Mouse (Mus musculus): ENCODE measurements around the gene Mcm3ap. TPM values are rescaled to one million over a fixed set of nuclear protein-coding genes. Genes with fewer than 3 reads are reported as not detected.

The Mcm3ap gene
- polyA plus RNA-seq, 2 experiments, result 12.5 to 23.4 TPM

- DNase-seq (ENCODE audit: low read depth in 3 of 3, low spot score in 3 of 3) (no peak), ATAC-seq (ENCODE audit: insufficient read depth) (no peak)
- 84% methylated on average over 8 of the region's 8 CpGs for WGBS (ENCODE audit: insufficient replicate concordance)
- no peak overlapping the region for H3K27ac ChIP-seq
- H3K27me3 ChIP-seq (ENCODE audit: control insufficient read depth, insufficient read depth, low read length), result no peaks in the 10 kb centered on the region
- H3K9me3 ChIP-seq (ENCODE audit: control insufficient read depth, low read length), result no peaks in the 10 kb centered on the region
- H3K4me2 ChIP-seq (ENCODE audit: low read depth), result no peak overlapping the region
- no peak overlapping the region for H3K4me3 ChIP-seq (ENCODE audit: insufficient read depth in 1 of 2, low read depth in 2 of 2, low read length in 2 of 2)
- TF ChIP-seq EP300 (IDR thresholded peaks at IDR 0.05; ENCODE audit: low read depth) (no peak), CTCF (IDR thresholded peaks at IDR 0.05; ENCODE audit: low read depth) (no peak)
- H3K36me3 ChIP-seq (replicated peaks; ENCODE audit: control insufficient read depth, insufficient read depth, low read depth), result peaks cover 13% of the 10 kb centered on the region
- no peaks in the 10 kb centered on the region for H3K4me1 ChIP-seq (replicated peaks; ENCODE audit: control insufficient read depth in 2 of 2, insufficient read depth in 2 of 2, low read length in 1 of 2)
- H3K9ac ChIP-seq (replicated peaks), result no peak overlapping the region
Observed at GRCm38 (mm10) chr10:76546566-76546965, 77.8 kb downstream of the Mcm3ap start.

DNA sequence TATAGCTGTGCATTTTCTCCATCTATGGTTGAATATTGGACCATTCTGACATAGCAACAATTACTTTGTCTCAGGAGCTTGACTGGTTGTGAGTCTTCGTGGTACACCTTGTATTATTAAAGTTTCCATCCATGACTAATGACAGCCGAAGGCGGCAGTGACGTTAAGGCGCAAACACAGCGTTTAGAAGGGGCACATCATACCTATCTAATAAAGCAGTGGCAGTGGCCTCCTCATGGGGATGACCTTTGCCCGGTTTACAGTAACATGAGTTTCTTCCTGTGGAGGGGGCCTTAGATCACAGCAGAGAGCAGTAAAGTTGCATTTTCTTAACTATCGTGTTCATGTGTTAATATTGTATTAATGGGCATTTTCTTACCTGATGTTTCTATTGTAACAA lies 79.5 kb downstream of the Mcm3ap start:
- DNase-seq (ENCODE audit: low read depth in 3 of 3, low spot score in 3 of 3) (no peak), ATAC-seq (ENCODE audit: insufficient read depth) (no peak)
- H3K9me3 ChIP-seq (ENCODE audit: control insufficient read depth, low read length), result no peaks in the 10 kb centered on the region
- H3K4me3 ChIP-seq (ENCODE audit: insufficient read depth in 1 of 2, low read depth in 2 of 2, low read length in 2 of 2), result no peak overlapping the region
- H3K9ac ChIP-seq (replicated peaks), result no peak overlapping the region
- TF ChIP-seq EP300 (IDR thresholded peaks at IDR 0.05; ENCODE audit: low read depth) (no peak), CTCF (IDR thresholded peaks at IDR 0.05; ENCODE audit: low read depth) (no peak)
- no peak overlapping the region for H3K27ac ChIP-seq
- peaks cover 14% of the 10 kb centered on the region for H3K36me3 ChIP-seq (replicated peaks; ENCODE audit: control insufficient read depth, insufficient read depth, low read depth)
- WGBS (ENCODE audit: insufficient replicate concordance), result 81% methylated on average over 8 of the region's 8 CpGs
- H3K4me1 ChIP-seq (replicated peaks; ENCODE audit: control insufficient read depth in 2 of 2, insufficient read depth in 2 of 2, low read length in 1 of 2), result no peaks in the 10 kb centered on the region
- H3K27me3 ChIP-seq (ENCODE audit: control insufficient read depth, insufficient read depth, low read length), result no peaks in the 10 kb centered on the region
- H3K4me2 ChIP-seq (ENCODE audit: low read depth), result no peak overlapping the region

GRCm38 (mm10) chr10:76550458-76550857 lies 81.7 kb downstream of the Mcm3ap start:
- Histone ChIP-seq H3K36me3 (replicated peaks; ENCODE audit: control insufficient read depth, insufficient read depth, low read depth) (peaks cover 16% of the 10 kb centered on the region), H3K4me1 (replicated peaks; ENCODE audit: control insufficient read depth in 2 of 2, insufficient read depth in 2 of 2, low read length in 1 of 2) (no peaks in the 10 kb centered on the region), H3K4me2 (ENCODE audit: low read depth) (no peak overlapping the region), H3K9ac (replicated peaks) (no peak overlapping the region), H3K27ac (no peak overlapping the region), H3K4me3 (ENCODE audit: insufficient read depth in 1 of 2, low read depth in 2 of 2, low read length in 2 of 2) (no peak overlapping the region), H3K27me3 (ENCODE audit: control insufficient read depth, insufficient read depth, low read length) (no peaks in the 10 kb centered on the region), H3K9me3 (ENCODE audit: control insufficient read depth, low read length) (no peaks in the 10 kb centered on the region)
- no peak for TF ChIP-seq EP300 (IDR thresholded peaks at IDR 0.05; ENCODE audit: low read depth)
- peak; percentile 51 for TF ChIP-seq CTCF (IDR thresholded peaks at IDR 0.05; ENCODE audit: low read depth)
- ATAC-seq (ENCODE audit: insufficient read depth) (no peak), DNase-seq (ENCODE audit: low read depth in 3 of 3, low spot score in 3 of 3) (no peak)
- WGBS (ENCODE audit: insufficient replicate concordance), result 79% methylated on average over 5 of the region's 5 CpGs

DNA sequence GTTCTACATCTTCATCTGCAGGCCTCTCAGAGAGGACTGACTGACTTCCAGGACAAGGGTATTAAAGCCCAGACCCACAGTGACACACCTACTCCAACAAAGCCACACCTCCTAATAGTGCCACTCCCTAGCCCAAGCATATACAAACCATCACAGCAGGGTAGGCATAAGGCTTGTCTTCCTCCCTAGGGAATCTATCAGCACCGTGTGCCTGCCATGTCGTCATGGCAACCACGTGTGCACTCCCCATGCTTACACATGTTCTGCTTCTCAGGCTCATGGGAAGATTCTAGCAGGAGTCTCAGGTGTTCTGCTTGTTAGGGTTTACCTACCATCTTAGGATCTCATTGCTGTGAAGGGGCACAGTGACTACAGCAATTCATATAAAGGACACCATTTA lies 82.8 kb downstream of the Mcm3ap start:
- Histone ChIP-seq H3K27ac (no peak overlapping the region), H3K36me3 (replicated peaks; ENCODE audit: control insufficient read depth, insufficient read depth, low read depth) (peaks cover 16% of the 10 kb centered on the region), H3K4me3 (ENCODE audit: insufficient read depth in 1 of 2, low read depth in 2 of 2, low read length in 2 of 2) (no peak overlapping the region), H3K4me1 (replicated peaks; ENCODE audit: control insufficient read depth in 2 of 2, insufficient read depth in 2 of 2, low read length in 1 of 2) (no peaks in the 10 kb centered on the region), H3K9me3 (ENCODE audit: control insufficient read depth, low read length) (no peaks in the 10 kb centered on the region), H3K27me3 (ENCODE audit: control insufficient read depth, insufficient read depth, low read length) (no peaks in the 10 kb centered on the region), H3K9ac (replicated peaks) (no peak overlapping the region), H3K4me2 (ENCODE audit: low read depth) (no peak overlapping the region)
- DNase-seq (ENCODE audit: low read depth in 3 of 3, low spot score in 3 of 3) (no peak), ATAC-seq (ENCODE audit: insufficient read depth) (no peak)
- WGBS (ENCODE audit: insufficient replicate concordance), result 73% methylated on average over 3 of the region's 3 CpGs
- TF ChIP-seq EP300 (IDR thresholded peaks at IDR 0.05; ENCODE audit: low read depth) (no peak), CTCF (IDR thresholded peaks at IDR 0.05; ENCODE audit: low read depth) (no peak)

DNA sequence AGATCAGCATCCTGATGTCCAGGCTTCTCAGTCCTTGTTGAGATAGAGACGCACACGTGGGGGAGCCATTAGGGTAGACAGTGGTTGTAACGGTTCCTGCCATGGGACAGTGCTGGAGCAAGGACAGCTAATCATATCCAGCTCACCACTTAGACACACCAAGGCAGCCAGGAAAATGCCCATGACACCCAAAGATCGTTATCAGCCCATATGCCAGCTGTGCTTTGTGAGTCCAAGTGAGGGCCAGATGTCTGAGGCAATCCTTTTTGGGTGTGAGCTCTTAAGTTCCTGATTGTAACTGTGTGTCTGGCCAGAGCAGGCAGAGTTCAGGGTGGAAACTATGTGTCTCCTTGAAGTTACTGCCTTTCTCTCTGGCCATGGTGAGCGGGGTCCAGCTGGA lies 85.3 kb downstream of the Mcm3ap start:
- ATAC-seq (ENCODE audit: insufficient read depth), result no peak

More for the DNA sequence above, 85.3 kb downstream of the Mcm3ap start:
- no peak for DNase-seq (ENCODE audit: low read depth in 3 of 3, low spot score in 3 of 3)
- Histone ChIP-seq H3K27me3 (ENCODE audit: control insufficient read depth, insufficient read depth, low read length) (no peaks in the 10 kb centered on the region), H3K4me2 (ENCODE audit: low read depth) (no peak overlapping the region), H3K9me3 (ENCODE audit: control insufficient read depth, low read length) (no peaks in the 10 kb centered on the region), H3K9ac (replicated peaks) (no peak overlapping the region), H3K4me3 (ENCODE audit: insufficient read depth in 1 of 2, low read depth in 2 of 2, low read length in 2 of 2) (no peak overlapping the region), H3K27ac (no peak overlapping the region), H3K36me3 (replicated peaks; ENCODE audit: control insufficient read depth, insufficient read depth, low read depth) (peaks cover 7% of the 10 kb centered on the region), H3K4me1 (replicated peaks; ENCODE audit: control insufficient read depth in 2 of 2, insufficient read depth in 2 of 2, low read length in 1 of 2) (no peaks in the 10 kb centered on the region)
- 76% methylated on average over 5 of the region's 5 CpGs for WGBS (ENCODE audit: insufficient replicate concordance)
- no peak for TF ChIP-seq EP300 (IDR thresholded peaks at IDR 0.05; ENCODE audit: low read depth)

All from liver, embryonic 14.5 days (tissue).